Mouse (Mus musculus) embryonic facial prominence, embryonic 11.5 days (tissue): ENCODE measurements around the gene Hcrtr1. TPM values are rescaled to one million over a fixed set of nuclear protein-coding genes. Genes with fewer than 3 reads are reported as not detected.

Experiments
- ATAC-seq: fragments of 200-750 bp; cut with Nextera tagmentation; replicated peaks from 2 replicates; pipeline ENCODE4 v1.8.0; 2017; ENCODE audit warnings: low read depth; ENCODE audit not compliant: insufficient number of reproducible peaks, low FRiP score, low TSS enrichment
- DNase-seq: peaks from one replicate; pipeline ENCODE4 v3.0.0-alpha.2; 2015; ENCODE audit warnings: low spot score
- H3K27ac ChIP-seq: fragments of 300-500 bp; sonication (generic); replicated peaks from 2 replicates; pipeline ENCODE4 v1.5.1; 2014; ENCODE audit warnings: mild to moderate bottlenecking, low read depth, low read length, control low read depth
- H3K27me3 ChIP-seq: fragments of 300-500 bp; sonication (generic); 2 replicates; pipeline ENCODE4 v1.6.1; 2014; ENCODE audit warnings: mild to moderate bottlenecking, low read length, moderate library complexity, mixed read lengths; ENCODE audit not compliant: control insufficient read depth, insufficient read depth
- H3K36me3 ChIP-seq: fragments of 300-500 bp; sonication (generic); replicated peaks from 2 replicates; pipeline ENCODE4 v1.6.1; 2014; ENCODE audit warnings: low read depth, mild to moderate bottlenecking, low read length, moderate library complexity, mixed read lengths; ENCODE audit not compliant: control insufficient read depth, insufficient read depth
- H3K4me1 ChIP-seq: fragments of 300-500 bp; sonication (generic); 2 replicates; pipeline ENCODE4 v1.6.1; 2014; ENCODE audit warnings: low read length, mixed read lengths; ENCODE audit not compliant: control insufficient read depth, insufficient read depth
- H3K4me2 ChIP-seq: fragments of 300-500 bp; sonication (generic); 2 replicates; pipeline ENCODE4 v1.6.1; 2014; ENCODE audit warnings: low read depth, mild to moderate bottlenecking, control low read depth, low read length, moderate library complexity
- H3K4me3 ChIP-seq: fragments of 300-500 bp; sonication (generic); 2 replicates; pipeline ENCODE4 v1.5.1; 2014; ENCODE audit warnings: low read depth, low read length, control low read depth
- H3K9ac ChIP-seq: fragments of 300-500 bp; sonication (generic); replicated peaks from 2 replicates; pipeline ENCODE4 v1.6.1; 2014; ENCODE audit warnings: mild to moderate bottlenecking, control low read depth, low read length
- H3K9me3 ChIP-seq: fragments of 300-500 bp; sonication (generic); replicated peaks from 2 replicates; pipeline ENCODE4 v1.6.1; 2016; ENCODE audit warnings: mild to moderate bottlenecking, low read length, inconsistent platforms, mixed read lengths; ENCODE audit not compliant: control insufficient read depth
- WGBS: fragments of 180-500 bp; shearing (Covaris S2); extraction: QIAGEN DNeasy Blood & Tissue Kit; methylation state at CpG from one replicate; pipeline ENCODE4 v1.1.7; 2014; 5-methylcytosine and 5-hydroxymethylcytosine counted together
- polyA plus RNA-seq: library from polyadenylated mRNA; unstranded; fragments of >200 nt; fragmentation: Nextera tagmentation; extraction: Ambion mirVana; gene quantifications from 2 replicates; pipeline ENCODE4 v1.2.1, GENCODE M21; 2014

Gene Hcrtr1
- polyA plus RNA-seq, 1 experiment from 2014 or later: 0.31 TPM

GRCm38 (mm10) chr4:130102111-130102651 lies 37.0 kb downstream of the Hcrtr1 start, which contains the start of gene Pef1:
TSS of gene Pef1 (plus strand) at chr4:130102558.
- no peak within 1 kb of the TSS for H3K4me3 ChIP-seq
- H3K9me3 ChIP-seq: no peaks in the 10 kb centered on the region
- no peak within 1 kb of the TSS for H3K4me2 ChIP-seq
- no peak within 1 kb of the TSS for H3K9ac ChIP-seq
- no peak within 1 kb of the TSS for H3K27ac ChIP-seq
- ATAC-seq (no peak), DNase-seq (peak; percentile 35)
- no peaks in the 10 kb centered on the region for H3K27me3 ChIP-seq
- 5% methylated on average over 6 of the region's 6 CpGs for WGBS
- no peaks in the 10 kb centered on the region for H3K4me1 ChIP-seq
- H3K36me3 ChIP-seq: no peaks in the 10 kb centered on the region

GRCm38 (mm10) chr4:130101183-130101582 lies 38.0 kb downstream of the Hcrtr1 start:
- Histone ChIP-seq H3K4me1 (no peaks in the 10 kb centered on the region), H3K27me3 (no peaks in the 10 kb centered on the region), H3K36me3 (no peaks in the 10 kb centered on the region), H3K4me2 (no peak overlapping the region), H3K9me3 (no peaks in the 10 kb centered on the region), H3K9ac (no peak overlapping the region), H3K4me3 (no peak overlapping the region), H3K27ac (no peak overlapping the region)
- ATAC-seq: no peak
- WGBS: 17% methylated on average over 8 of the region's 8 CpGs
- DNase-seq: no peak

GRCm38 (mm10) chr4:130095137-130095536 lies 44.0 kb downstream of the Hcrtr1 start:
- no peak for ATAC-seq
- no peak overlapping the region for H3K9ac ChIP-seq
- H3K4me3 ChIP-seq: no peak overlapping the region
- no peaks in the 10 kb centered on the region for H3K4me1 ChIP-seq
- no peaks in the 10 kb centered on the region for H3K9me3 ChIP-seq
- no peak overlapping the region for H3K27ac ChIP-seq
- no peak for DNase-seq
- no peak overlapping the region for H3K4me2 ChIP-seq
- H3K36me3 ChIP-seq: no peaks in the 10 kb centered on the region
- H3K27me3 ChIP-seq: no peaks in the 10 kb centered on the region
- 35% methylated on average over 3 of the region's 3 CpGs for WGBS

- no peak overlapping the region for H3K4me2 ChIP-seq
- H3K27ac ChIP-seq: no peak overlapping the region
- ATAC-seq (peak; percentile 35; the same call in 1 of the 2 replicates), DNase-seq (peak; percentile 91)
- H3K9ac ChIP-seq: no peak overlapping the region
- H3K36me3 ChIP-seq: no peaks in the 10 kb centered on the region
- H3K27me3 ChIP-seq: no peaks in the 10 kb centered on the region
- 11% methylated on average over 7 of the region's 7 CpGs for WGBS
- no peaks in the 10 kb centered on the region for H3K9me3 ChIP-seq
- no peak overlapping the region for H3K4me3 ChIP-seq
- H3K4me1 ChIP-seq: no peaks in the 10 kb centered on the region
Observed at GRCm38 (mm10) chr4:130087293-130087692, 51.9 kb downstream of the Hcrtr1 start.

GRCm38 (mm10) chr4:130085246-130085820 lies 53.8 kb downstream of the Hcrtr1 start:
- ATAC-seq (no peak), DNase-seq (no peak)
- no peak overlapping the region for H3K4me2 ChIP-seq
- H3K4me3 ChIP-seq: no peak overlapping the region
- H3K36me3 ChIP-seq: no peaks in the 10 kb centered on the region
- H3K9me3 ChIP-seq: no peaks in the 10 kb centered on the region
- no peaks in the 10 kb centered on the region for H3K27me3 ChIP-seq
- H3K27ac ChIP-seq: no peak overlapping the region
- no peaks in the 10 kb centered on the region for H3K4me1 ChIP-seq
- 72% methylated on average over 12 of the region's 12 CpGs for WGBS
- no peak overlapping the region for H3K9ac ChIP-seq

- no peaks in the 10 kb centered on the region for H3K9me3 ChIP-seq
- H3K4me1 ChIP-seq: no peaks in the 10 kb centered on the region
- no peaks in the 10 kb centered on the region for H3K27me3 ChIP-seq
- WGBS: 52% methylated on average over 7 of the region's 7 CpGs
- no peak overlapping the region for H3K9ac ChIP-seq
- ATAC-seq (no peak), DNase-seq (no peak)
- H3K4me2 ChIP-seq: no peak overlapping the region
- no peaks in the 10 kb centered on the region for H3K36me3 ChIP-seq
- H3K4me3 ChIP-seq: no peak overlapping the region
- no peak overlapping the region for H3K27ac ChIP-seq
Observed at GRCm38 (mm10) chr4:130084331-130084945, 54.7 kb downstream of the Hcrtr1 start.

- 53% methylated on average over 9 of the region's 9 CpGs for WGBS
- ATAC-seq (no peak), DNase-seq (no peak)
Observed at GRCm38 (mm10) chr4:130082211-130082610, 56.9 kb downstream of the Hcrtr1 start.

More at GRCm38 (mm10) chr4:130082211-130082610, 56.9 kb downstream of the Hcrtr1 start:
- no peak overlapping the region for H3K4me2 ChIP-seq
- H3K9me3 ChIP-seq: no peaks in the 10 kb centered on the region
- no peak overlapping the region for H3K9ac ChIP-seq
- no peaks in the 10 kb centered on the region for H3K36me3 ChIP-seq
- no peaks in the 10 kb centered on the region for H3K4me1 ChIP-seq
- H3K27me3 ChIP-seq: no peaks in the 10 kb centered on the region; the same call in 1 of the 2 replicates
- no peak overlapping the region for H3K4me3 ChIP-seq
- no peak overlapping the region for H3K27ac ChIP-seq
